ENCODE assay signal across 10 mouse cellular contexts in the genomic region with DNA sequence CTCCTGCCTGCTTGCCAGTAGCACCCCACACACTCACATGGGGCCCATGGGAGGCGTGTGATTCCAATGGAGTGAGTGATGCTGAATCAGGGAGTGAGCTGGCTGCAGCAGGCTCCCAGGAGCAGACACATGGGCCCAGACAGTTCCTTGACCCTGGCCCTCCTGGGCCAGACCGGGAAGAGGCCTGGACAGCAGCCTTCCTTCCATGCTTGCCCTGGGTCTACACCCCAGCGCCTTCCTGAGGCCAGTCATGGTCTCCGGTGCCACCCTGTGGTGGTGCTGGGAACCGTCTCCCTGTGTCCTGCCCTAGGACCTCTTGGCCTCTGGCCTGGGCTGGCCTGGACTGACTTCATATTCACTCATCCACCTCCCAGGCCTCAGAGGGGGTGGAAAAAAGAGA. TPM values are rescaled to one million over a fixed set of nuclear protein-coding genes. Genes with fewer than 3 reads are reported as not detected.
DNase-seq lines count a peak whose midpoint lies in the region; ATAC-seq and TF ChIP-seq lines count a peak whose summit lies in the region.
"Had no signal": no experiment of that assay in that cellular context is flagged by ENCODE, and none has a peak within 500 bp of the region (broad histone marks: within the 10 kb centered on the region; RNA-seq: fewer than 3 reads in every experiment).

No protein-coding gene starts in this region.

- no peak overlapping the region for H3K4me3 ChIP-seq in CH12.LX (replicated peaks in 1 of 3; ENCODE audit: low read depth in 2 of 3, low read length in 2 of 3, poor library complexity in 1 of 3)
- no peak overlapping the region for H3K4me3 ChIP-seq in embryonic facial prominence, embryonic 13.5 days
- no peak overlapping the region for H3K4me3 ChIP-seq in heart, embryonic 15.5 days
- H3K4me3 ChIP-seq: erythroblast, embryonic 14.5 days; neural tube, embryonic 12.5 days had no signal

- no peaks in the 10 kb centered on the region for H3K79me2 ChIP-seq in CH12.LX (replicated peaks; ENCODE audit: control insufficient read depth, extremely low read depth, insufficient read depth, poor library complexity, severe bottlenecking)

- TF ChIP-seq RAD21 in CH12.LX (IDR thresholded peaks at IDR 0.05; ENCODE audit: low read depth, low read length) = peak; percentile 97

- H3K4me1 ChIP-seq in CH12.LX (ENCODE audit: control insufficient read depth in 1 of 2, insufficient read depth in 2 of 2) = peaks cover 3 to 6% of the 10 kb centered on the region in 2 experiments; a peak in 3 of 4 replicates
- H3K4me1 ChIP-seq in embryonic facial prominence, embryonic 13.5 days = no peaks in the 10 kb centered on the region
- H3K4me1 ChIP-seq in heart, embryonic 15.5 days (replicated peaks) = peaks cover 4% of the 10 kb centered on the region; the same call in 1 of the 2 replicates

- 24% methylated on average over 5 of the region's 5 CpGs for WGBS in embryonic facial prominence, embryonic 13.5 days
- WGBS in heart, embryonic 15.5 days = 28% methylated on average over 5 of the region's 5 CpGs

- H3K27me3 ChIP-seq in CH12.LX (replicated peaks) = no peaks in the 10 kb centered on the region
- no peaks in the 10 kb centered on the region for H3K27me3 ChIP-seq in embryonic facial prominence, embryonic 13.5 days
- no peaks in the 10 kb centered on the region for H3K27me3 ChIP-seq in heart, embryonic 15.5 days
- H3K27me3 ChIP-seq: neural tube, embryonic 12.5 days had no signal

- 0 out of 2 replicates have a peak, but pooled peaks have one; percentile 43 for ATAC-seq in embryonic facial prominence, embryonic 13.5 days (ENCODE audit: insufficient number of reproducible peaks, insufficient read depth, low FRiP score, low TSS enrichment, low read depth)
- 0 out of 2 replicates have a peak, but pooled peaks have one; percentile 23 for ATAC-seq in heart, embryonic 15.5 days (replicated peaks; ENCODE audit: insufficient number of reproducible peaks, insufficient read depth, low FRiP score, low read depth)

- no peaks in the 10 kb centered on the region for H3K9me3 ChIP-seq in CH12.LX (replicated peaks; ENCODE audit: low read length)
- H3K9me3 ChIP-seq in embryonic facial prominence, embryonic 13.5 days = no peaks in the 10 kb centered on the region
- H3K9me3 ChIP-seq in heart, embryonic 15.5 days (replicated peaks) = no peaks in the 10 kb centered on the region
- H3K9me3 ChIP-seq: neural tube, embryonic 12.5 days had no signal

- TF ChIP-seq CTCF in CH12.LX (conservative IDR thresholded peaks at IDR 0.05 in 1 of 2, IDR thresholded peaks at IDR 0.05 in 1 of 2; ENCODE audit: low read depth in 2 of 2, low read length in 2 of 2) = peak; percentile 55 to 92

- peak; percentile 47 for DNase-seq in CH12.LX (ENCODE audit: extremely low read depth)
- DNase-seq in adrenal gland, postnatal 14 days = peak; percentile 89
- DNase-seq in kidney, postnatal 14 days = peak; percentile 81
- DNase-seq in lung, adult 18-20 months = peak; percentile 62 to 67
- DNase-seq in ovary, postnatal 36 days (ENCODE audit: low spot score) = peak; percentile 75
- DNase-seq in yolk sac, embryonic 10.5 days (ENCODE audit: low spot score) = peak; percentile 67

- no peak overlapping the region for H3K4me2 ChIP-seq in CH12.LX (ENCODE audit: insufficient read depth, low read depth, poor library complexity, severe bottlenecking)
- H3K4me2 ChIP-seq in embryonic facial prominence, embryonic 13.5 days = no peak overlapping the region
- no peak overlapping the region for H3K4me2 ChIP-seq in heart, embryonic 15.5 days
- H3K4me2 ChIP-seq: neural tube, embryonic 12.5 days had no signal

- in situ Hi-C loops in CH12.LX (cut with MboI; ENCODE audit: low pct_ligation_motif_present, low pct_unique_long_range_greater_than_20kb, low sequenced_read_pairs) = no loop called here

- no peak overlapping the region for H3K9ac ChIP-seq in CH12.LX (ENCODE audit: insufficient read depth, low read depth)
- no peak overlapping the region for H3K9ac ChIP-seq in embryonic facial prominence, embryonic 13.5 days
- H3K9ac ChIP-seq in heart, embryonic 15.5 days = no peak overlapping the region
- H3K9ac ChIP-seq: neural tube, embryonic 12.5 days had no signal

- dilution Hi-C loops in CH12.LX (cut with MboI; ENCODE audit: extremely low pct_ligation_motif_present, extremely low pct_unique_long_range_greater_than_20kb, low sequenced_read_pairs) = no loop called here

- no peak for TF ChIP-seq EP300 in CH12.LX (IDR thresholded peaks at IDR 0.05; ENCODE audit: low read length)

- no peak overlapping the region for H3K27ac ChIP-seq in CH12.LX (ENCODE audit: insufficient read depth, low read depth)
- H3K27ac ChIP-seq in embryonic facial prominence, embryonic 13.5 days = no peak overlapping the region
- no peak overlapping the region for H3K27ac ChIP-seq in heart, embryonic 15.5 days
- H3K27ac ChIP-seq: neural tube, embryonic 12.5 days had no signal

- H3K36me3 ChIP-seq in CH12.LX (replicated peaks in 1 of 2; ENCODE audit: control insufficient read depth in 1 of 2, insufficient read depth in 1 of 2, low read length in 1 of 2) = peaks cover 0 to 17% of the 10 kb centered on the region in 2 experiments
- peaks cover 50% of the 10 kb centered on the region for H3K36me3 ChIP-seq in embryonic facial prominence, embryonic 13.5 days
- H3K36me3 ChIP-seq in heart, embryonic 15.5 days = no peaks in the 10 kb centered on the region

- no peak for TF ChIP-seq POLR2A in CH12.LX (IDR thresholded peaks at IDR 0.05; ENCODE audit: low read depth, low read length)

TF ChIP-seq in CH12.LX, 34 proteins besides CTCF, POLR2A, EP300 and RAD21:
- TF ChIP-seq IRF4 (IDR thresholded peaks at IDR 0.05; ENCODE audit: low read depth, low read length) (peak; percentile 10; the same call in 1 of the 2 replicates), SMC3 (IDR thresholded peaks at IDR 0.05; ENCODE audit: low read depth, low read length) (peak; percentile 97), NRF1 (IDR thresholded peaks at IDR 0.05; ENCODE audit: low read depth, low read length) (0 out of 2 replicates have a peak, but pooled peaks have one; percentile 6), ZC3H11A (IDR thresholded peaks at IDR 0.05; ENCODE audit: low read depth, low read length) (peak; percentile 83), NELFE (IDR thresholded peaks at IDR 0.05; ENCODE audit: low read depth, low read length) (peak; percentile 23; the same call in 1 of the 2 replicates), SIN3A (IDR thresholded peaks at IDR 0.05; ENCODE audit: low read length) (no peak)

RNA-seq across cellular contexts. Expression of gene Nectin1, which starts 58.1 kb away (rescaled TPM):
- total RNA-seq in CH12.LX (2012; rRNA removed) = 1.6 and 1.9 TPM in 2 replicates
- total RNA-seq in CH12.LX (2014; rRNA removed) = 0.09 and 0.26 TPM in 2 replicates
- polyA plus RNA-seq in CH12.LX (2012; ENCODE audit: insufficient read length, low read depth) = 1.4 and 1.8 TPM in 2 replicates
- 15.7 and 21.5 TPM in 2 replicates for total RNA-seq in adrenal gland, postnatal 14 days (2021)
- 7.4 and 9.2 TPM in 2 replicates for polyA plus RNA-seq in embryonic facial prominence, embryonic 13.5 days (2015; fragmentation: Nextera tagmentation; extraction: Ambion mirVana)
- polyA plus RNA-seq in heart, embryonic 15.5 days (2015; fragmentation: Nextera tagmentation; extraction: Ambion mirVana) = 1.0 and 2.9 TPM in 2 replicates
